Mouse (Mus musculus): Measurements from ENCODE around the gene Enpp5. TPM values are rescaled to one million over a fixed set of nuclear protein-coding genes. Genes with fewer than 3 reads are reported as not detected.

Enpp5 gene
- polyA plus RNA-seq, 1 experiment from 2014 or later: 10.0 TPM

DNA sequence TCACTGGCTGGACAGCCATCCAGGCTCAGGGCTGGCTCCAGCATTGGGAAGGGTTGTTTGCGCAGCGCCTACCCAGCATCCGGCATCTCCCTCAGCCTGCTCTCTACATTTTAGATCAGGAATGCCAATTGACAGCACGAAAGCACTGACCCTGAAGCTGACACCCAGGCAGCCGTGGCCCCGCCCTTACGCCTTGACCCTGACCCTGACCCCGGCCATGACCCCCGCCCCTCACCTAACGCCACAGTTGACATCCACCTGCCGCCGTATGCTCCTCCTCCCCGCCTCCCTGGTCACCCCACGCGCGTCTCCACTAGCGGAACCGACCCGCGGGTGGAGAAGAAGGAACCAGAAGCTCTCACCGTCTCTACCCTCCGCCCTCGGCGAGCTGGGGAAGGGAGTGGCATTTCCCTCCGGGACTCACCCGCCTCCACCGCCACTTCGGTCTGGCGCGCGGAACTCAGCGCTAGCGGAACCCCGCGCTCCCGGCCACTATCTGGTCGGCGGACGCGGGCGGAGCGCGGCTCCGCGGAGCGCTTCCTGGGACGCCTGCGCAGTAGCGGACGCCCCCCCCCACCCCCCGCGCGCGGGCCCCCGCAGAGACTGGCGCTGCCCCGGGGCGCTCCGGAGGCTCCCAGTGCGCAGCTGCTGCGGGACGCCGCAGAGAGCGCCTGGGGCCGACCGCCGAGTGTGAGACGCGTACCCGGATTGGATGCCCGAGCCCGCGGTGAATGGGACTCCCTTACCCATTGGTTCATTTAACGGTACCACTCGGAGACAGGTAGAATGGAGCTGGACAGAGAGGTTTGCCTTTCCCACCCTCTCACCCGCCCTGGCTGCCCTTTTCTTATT lies 26.9 kb downstream of the Enpp5 start, which contains the start of gene Enpp4:
Enpp4 (minus strand) TSS at position 523 of the 852 bp plus-strand sequence.
- Histone ChIP-seq H3K27me3 (ENCODE audit: control insufficient read depth, insufficient read depth, low read length) (no peaks in the 10 kb centered on the region; the same call in 1 of the 2 replicates), H3K4me2 (peak within 1 kb of the TSS; percentile 81), H3K9ac (ENCODE audit: low read depth, low read length) (peak within 1 kb of the TSS; percentile 73), H3K36me3 (ENCODE audit: control insufficient read depth, insufficient read depth, low read length) (no peaks in the 10 kb centered on the region), H3K4me3 (ENCODE audit: low read depth, low read length) (peak within 1 kb of the TSS; percentile 62), H3K27ac (ENCODE audit: low read depth, low read length) (no peak within 1 kb of the TSS), H3K9me3 (replicated peaks; ENCODE audit: control insufficient read depth, low read length) (no peaks in the 10 kb centered on the region), H3K4me1 (ENCODE audit: control insufficient read depth, insufficient read depth, low read length) (peaks cover 3% of the 10 kb centered on the region; the same call in 1 of the 2 replicates)
- peak; percentile 97 for ATAC-seq (replicated peaks; ENCODE audit: insufficient number of reproducible peaks, low FRiP score, low TSS enrichment)
- WGBS (ENCODE audit: insufficient replicate concordance): under 1% methylated on average over 69 of the region's 76 CpGs

DNA sequence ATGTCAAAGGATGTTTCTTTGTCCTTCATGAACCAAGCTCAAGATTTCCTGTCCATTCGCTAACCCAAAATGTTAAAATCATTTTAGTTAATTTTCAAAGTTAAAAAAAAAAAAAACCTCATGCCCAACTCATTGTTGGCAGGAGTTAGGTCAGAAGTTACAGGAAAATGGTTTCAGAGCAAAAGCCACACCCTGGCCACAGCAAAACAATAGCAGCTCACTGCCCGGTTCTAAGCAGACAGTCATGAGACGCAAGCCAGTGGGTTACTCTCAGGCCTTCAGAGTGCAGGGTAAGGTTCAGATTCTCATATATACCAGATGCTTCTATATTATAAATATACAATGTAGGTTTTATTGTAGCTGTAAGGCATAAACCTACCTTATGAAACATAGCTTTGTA lies 29.7 kb downstream of the Enpp5 start:
- Histone ChIP-seq H3K36me3 (ENCODE audit: control insufficient read depth, insufficient read depth, low read length) (no peaks in the 10 kb centered on the region), H3K4me3 (ENCODE audit: low read depth, low read length) (no peak overlapping the region), H3K27me3 (ENCODE audit: control insufficient read depth, insufficient read depth, low read length) (no peaks in the 10 kb centered on the region), H3K27ac (ENCODE audit: low read depth, low read length) (no peak overlapping the region), H3K9me3 (replicated peaks; ENCODE audit: control insufficient read depth, low read length) (no peaks in the 10 kb centered on the region), H3K9ac (ENCODE audit: low read depth, low read length) (no peak overlapping the region), H3K4me1 (ENCODE audit: control insufficient read depth, insufficient read depth, low read length) (peaks cover 3% of the 10 kb centered on the region; the same call in 1 of the 2 replicates), H3K4me2 (no peak overlapping the region)
- no peak for ATAC-seq (replicated peaks; ENCODE audit: insufficient number of reproducible peaks, low FRiP score, low TSS enrichment)
- 68% methylated on average over 3 of the region's 3 CpGs for WGBS (ENCODE audit: insufficient replicate concordance)

DNA sequence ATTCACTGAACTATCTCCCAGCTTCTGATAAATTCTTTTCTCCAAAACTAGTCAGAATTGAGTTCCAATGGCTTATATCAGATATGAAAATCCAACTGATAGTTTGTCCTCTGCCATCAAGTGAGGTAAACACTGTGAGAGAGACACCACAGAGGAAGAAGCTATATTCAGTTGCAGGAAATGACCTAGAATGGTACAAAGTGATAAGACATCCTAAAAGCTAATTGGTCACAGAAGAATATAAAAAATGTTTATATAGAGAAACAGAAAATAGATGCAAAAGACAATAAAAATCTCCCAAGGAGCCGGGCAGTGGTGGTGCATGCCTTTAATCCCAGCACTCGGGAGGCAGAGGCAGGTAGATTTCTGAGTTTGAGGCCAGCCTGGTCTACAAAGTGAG lies 38.0 kb downstream of the Enpp5 start:
- Histone ChIP-seq H3K27ac (ENCODE audit: low read depth, low read length) (no peak overlapping the region), H3K9ac (ENCODE audit: low read depth, low read length) (no peak overlapping the region), H3K36me3 (ENCODE audit: control insufficient read depth, insufficient read depth, low read length) (no peaks in the 10 kb centered on the region), H3K9me3 (replicated peaks; ENCODE audit: control insufficient read depth, low read length) (no peaks in the 10 kb centered on the region), H3K4me2 (no peak overlapping the region), H3K4me3 (ENCODE audit: low read depth, low read length) (no peak overlapping the region), H3K4me1 (ENCODE audit: control insufficient read depth, insufficient read depth, low read length) (no peaks in the 10 kb centered on the region), H3K27me3 (ENCODE audit: control insufficient read depth, insufficient read depth, low read length) (no peaks in the 10 kb centered on the region)
- ATAC-seq (replicated peaks; ENCODE audit: insufficient number of reproducible peaks, low FRiP score, low TSS enrichment): no peak
- WGBS (ENCODE audit: insufficient replicate concordance): 71% methylated on average over 2 of the region's 2 CpGs

- Histone ChIP-seq H3K36me3 (ENCODE audit: control insufficient read depth, insufficient read depth, low read length) (no peaks in the 10 kb centered on the region), H3K4me2 (no peak overlapping the region), H3K9me3 (replicated peaks; ENCODE audit: control insufficient read depth, low read length) (no peaks in the 10 kb centered on the region), H3K9ac (ENCODE audit: low read depth, low read length) (no peak overlapping the region), H3K4me1 (ENCODE audit: control insufficient read depth, insufficient read depth, low read length) (no peaks in the 10 kb centered on the region), H3K4me3 (ENCODE audit: low read depth, low read length) (no peak overlapping the region), H3K27me3 (ENCODE audit: control insufficient read depth, insufficient read depth, low read length) (no peaks in the 10 kb centered on the region), H3K27ac (ENCODE audit: low read depth, low read length) (no peak overlapping the region)
- no peak for ATAC-seq (replicated peaks; ENCODE audit: insufficient number of reproducible peaks, low FRiP score, low TSS enrichment)
- WGBS (ENCODE audit: insufficient replicate concordance): 65% methylated on average over 2 of the region's 2 CpGs
Observed at GRCm38 (mm10) chr17:44117721-44118120, 39.1 kb downstream of the Enpp5 start.

- Histone ChIP-seq H3K9ac (ENCODE audit: low read depth, low read length) (no peak overlapping the region), H3K4me3 (ENCODE audit: low read depth, low read length) (no peak overlapping the region), H3K9me3 (replicated peaks; ENCODE audit: control insufficient read depth, low read length) (no peaks in the 10 kb centered on the region), H3K4me1 (ENCODE audit: control insufficient read depth, insufficient read depth, low read length) (no peaks in the 10 kb centered on the region), H3K27ac (ENCODE audit: low read depth, low read length) (no peak overlapping the region), H3K36me3 (ENCODE audit: control insufficient read depth, insufficient read depth, low read length) (no peaks in the 10 kb centered on the region), H3K27me3 (ENCODE audit: control insufficient read depth, insufficient read depth, low read length) (no peaks in the 10 kb centered on the region), H3K4me2 (no peak overlapping the region)
- WGBS (ENCODE audit: insufficient replicate concordance): 69% methylated on average over 4 of the region's 4 CpGs
- ATAC-seq (replicated peaks; ENCODE audit: insufficient number of reproducible peaks, low FRiP score, low TSS enrichment): no peak
Observed at GRCm38 (mm10) chr17:44118231-44118630, 39.6 kb downstream of the Enpp5 start.

DNA sequence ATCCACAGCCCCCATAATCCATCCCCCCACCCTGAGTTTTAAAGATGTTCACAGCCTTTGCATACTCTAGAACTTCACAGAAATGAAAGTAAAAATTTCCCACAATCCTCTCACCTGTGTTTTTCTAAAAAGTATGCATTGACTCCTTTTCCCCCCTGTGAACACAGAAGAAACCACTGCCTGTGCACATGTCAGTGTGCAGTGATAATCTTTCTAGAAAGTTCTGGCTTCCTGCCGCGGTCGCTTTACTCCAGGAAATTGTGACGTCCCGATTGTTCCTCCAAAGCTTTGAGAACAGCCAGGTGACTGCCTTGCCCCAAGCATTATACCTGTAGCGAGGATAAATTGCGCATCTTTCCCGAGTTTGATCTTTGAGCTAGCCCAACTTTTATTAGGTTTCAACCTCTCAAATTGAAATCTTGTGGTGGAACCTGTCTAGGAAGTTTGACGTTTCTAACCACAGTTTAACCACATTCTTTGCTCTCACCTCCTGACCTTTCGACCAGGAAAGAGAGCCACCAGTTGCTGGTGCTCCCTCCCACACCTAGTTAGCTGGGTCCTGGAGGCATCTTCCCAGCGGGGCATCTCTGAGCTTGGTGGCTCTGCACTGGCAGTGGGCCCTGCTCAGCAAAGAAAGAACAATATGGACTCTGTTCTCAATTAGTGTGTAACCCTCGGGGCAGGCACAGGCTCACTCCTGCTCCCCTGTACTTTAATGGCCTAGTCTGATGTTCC lies 42.9 kb downstream of the Enpp5 start:
- no peaks in the 10 kb centered on the region for H3K36me3 ChIP-seq (ENCODE audit: control insufficient read depth, insufficient read depth, low read length)
- H3K27ac ChIP-seq (ENCODE audit: low read depth, low read length): no peak overlapping the region
- H3K9ac ChIP-seq (ENCODE audit: low read depth, low read length): no peak overlapping the region
- H3K9me3 ChIP-seq (replicated peaks; ENCODE audit: control insufficient read depth, low read length): no peaks in the 10 kb centered on the region
- ATAC-seq (replicated peaks; ENCODE audit: insufficient number of reproducible peaks, low FRiP score, low TSS enrichment): no peak
- no peak overlapping the region for H3K4me2 ChIP-seq
- no peak overlapping the region for H3K4me3 ChIP-seq (ENCODE audit: low read depth, low read length)
- WGBS (ENCODE audit: insufficient replicate concordance): 68% methylated on average over 12 of the region's 12 CpGs
- no peaks in the 10 kb centered on the region for H3K4me1 ChIP-seq (ENCODE audit: control insufficient read depth, insufficient read depth, low read length)
- no peaks in the 10 kb centered on the region for H3K27me3 ChIP-seq (ENCODE audit: control insufficient read depth, insufficient read depth, low read length)

DNA sequence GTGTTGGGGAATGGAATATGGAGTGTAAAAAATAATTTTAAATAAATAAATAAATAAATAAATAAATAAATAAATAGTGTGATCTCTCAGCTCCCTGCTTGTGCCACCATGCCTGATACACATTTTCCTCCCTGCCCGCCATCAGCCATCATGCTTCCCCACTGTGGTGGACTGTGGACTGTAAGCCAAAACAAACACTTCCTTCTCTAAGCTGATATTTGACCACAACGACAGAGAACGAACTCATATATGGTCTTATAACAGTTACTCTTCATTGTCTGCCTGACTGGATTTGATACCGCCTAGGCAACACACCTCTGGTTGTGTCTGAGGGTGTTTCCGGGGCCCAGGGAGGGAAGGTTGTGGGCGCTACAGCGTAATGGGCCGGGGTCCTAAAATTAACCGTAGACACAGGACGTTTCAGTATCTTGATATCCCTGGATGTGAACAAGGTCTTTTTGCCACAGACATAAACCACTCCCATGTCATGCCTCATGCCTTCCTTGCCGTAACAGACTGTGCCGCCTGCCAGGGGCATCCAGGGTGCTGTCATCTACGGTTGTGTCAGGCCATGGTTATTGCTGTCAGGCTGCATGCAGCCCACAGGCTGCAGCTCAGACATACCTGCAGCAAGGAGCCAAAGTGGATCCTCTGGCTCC lies 50.6 kb downstream of the Enpp5 start:
- Histone ChIP-seq H3K27me3 (ENCODE audit: control insufficient read depth, insufficient read depth, low read length) (0 out of 2 replicates have a peak, but pooled peaks cover 10% of the 10 kb centered on the region), H3K4me3 (ENCODE audit: low read depth, low read length) (no peak overlapping the region), H3K36me3 (ENCODE audit: control insufficient read depth, insufficient read depth, low read length) (no peaks in the 10 kb centered on the region), H3K9me3 (replicated peaks; ENCODE audit: control insufficient read depth, low read length) (no peaks in the 10 kb centered on the region), H3K4me2 (no peak overlapping the region), H3K4me1 (ENCODE audit: control insufficient read depth, insufficient read depth, low read length) (no peaks in the 10 kb centered on the region), H3K9ac (ENCODE audit: low read depth, low read length) (no peak overlapping the region), H3K27ac (ENCODE audit: low read depth, low read length) (no peak overlapping the region)
- ATAC-seq (replicated peaks; ENCODE audit: insufficient number of reproducible peaks, low FRiP score, low TSS enrichment): no peak
- 78% methylated on average over 13 of the region's 13 CpGs for WGBS (ENCODE audit: insufficient replicate concordance)

- Histone ChIP-seq H3K4me3 (ENCODE audit: low read depth, low read length) (no peak overlapping the region), H3K27me3 (ENCODE audit: control insufficient read depth, insufficient read depth, low read length) (peaks cover 12% of the 10 kb centered on the region; the same call in 1 of the 2 replicates), H3K9ac (ENCODE audit: low read depth, low read length) (no peak overlapping the region), H3K36me3 (ENCODE audit: control insufficient read depth, insufficient read depth, low read length) (no peaks in the 10 kb centered on the region), H3K9me3 (replicated peaks; ENCODE audit: control insufficient read depth, low read length) (no peaks in the 10 kb centered on the region), H3K4me2 (no peak overlapping the region), H3K4me1 (ENCODE audit: control insufficient read depth, insufficient read depth, low read length) (0 out of 2 replicates have a peak, but pooled peaks cover under 1% of the 10 kb centered on the region), H3K27ac (ENCODE audit: low read depth, low read length) (no peak overlapping the region)
- WGBS (ENCODE audit: insufficient replicate concordance): 12% methylated on average over 7 of the region's 7 CpGs
- ATAC-seq (replicated peaks; ENCODE audit: insufficient number of reproducible peaks, low FRiP score, low TSS enrichment): no peak
Observed at GRCm38 (mm10) chr17:44130429-44130828, 51.8 kb downstream of the Enpp5 start.
